Mouse (Mus musculus) urinary bladder, adult 2 months (tissue): ENCODE data around the gene Lad1. TPM values are rescaled to one million over a fixed set of nuclear protein-coding genes. Genes with fewer than 3 reads are reported as not detected.
A peak's percentile ranks its signal among the peaks of the same experiment; 100 is the strongest.

Source experiments
- DNase-seq: peaks from one replicate; pipeline ENCODE4 v3.0.0; 2022; ENCODE audit warnings: low spot score
- polyA plus RNA-seq: library from polyadenylated mRNA; depleted of rRNA; stranded (reverse); fragments of >200 nt; gene quantifications from 2 replicates; pipeline ENCODE4 v1.2.3, GENCODE M21; 2012

Gene Lad1
- polyA plus RNA-seq, 1 experiment, result 43.4 TPM

DNA sequence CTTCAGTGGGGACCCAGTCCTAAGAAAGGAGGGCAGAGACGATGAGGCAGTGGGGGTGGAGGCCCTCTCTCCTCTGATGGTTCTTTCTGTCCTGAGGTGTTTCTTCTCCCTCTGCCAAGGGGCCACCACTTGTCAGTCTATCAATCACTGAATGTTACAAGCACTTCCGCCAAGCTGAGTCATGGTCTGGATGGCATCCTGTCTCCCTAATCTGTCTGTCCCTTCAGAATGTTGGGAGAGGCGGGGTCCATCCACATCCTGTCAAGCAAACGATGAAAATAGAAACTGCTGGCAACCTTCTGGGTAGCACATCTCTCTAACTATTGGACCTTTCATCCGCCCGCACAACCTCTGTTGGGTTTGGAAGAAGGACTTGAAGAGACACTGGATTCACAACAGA, 26.1 kb downstream of the Lad1 start:
- no peak for DNase-seq

DNA sequence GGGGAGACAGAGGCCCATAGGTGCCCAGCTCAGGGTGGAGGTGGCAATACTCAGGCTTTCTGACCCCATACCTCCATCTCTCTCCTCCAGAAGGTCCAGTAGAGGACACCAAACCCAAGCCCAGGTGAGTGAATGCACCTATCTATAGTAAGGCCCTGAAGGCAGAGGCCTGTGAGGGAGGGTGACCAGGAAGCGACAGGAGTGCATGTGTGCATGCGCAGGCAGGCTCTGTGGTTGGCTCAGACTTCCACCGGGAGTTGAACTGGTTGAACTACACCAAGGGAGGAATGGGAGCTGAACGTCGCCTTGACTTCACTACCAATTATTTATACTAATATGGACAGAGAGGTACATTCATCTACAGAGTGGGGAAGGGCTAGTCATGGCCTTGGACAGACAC, 28.2 kb downstream of the Lad1 start:
- DNase-seq, result no peak

DNA sequence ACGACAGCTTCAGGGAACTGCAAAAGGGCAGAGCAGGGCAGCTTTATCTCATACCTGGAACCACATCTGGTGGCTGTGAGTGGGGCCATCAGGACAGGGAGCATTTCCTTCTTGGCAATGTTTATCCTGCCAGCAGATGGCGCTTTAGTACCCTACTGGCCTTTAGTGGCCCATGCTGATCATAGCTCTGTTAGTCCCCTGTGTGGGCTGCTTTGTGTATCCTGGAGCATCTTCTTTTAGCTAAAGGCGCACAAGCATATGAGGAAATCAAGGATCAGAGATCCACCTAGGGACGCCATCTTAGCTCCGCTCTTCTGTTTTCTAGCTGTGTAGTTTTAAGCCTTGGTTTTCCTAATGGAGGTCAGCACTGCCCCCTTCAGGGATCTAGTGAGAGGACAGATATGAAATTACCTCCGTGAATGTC, 28.8 kb downstream of the Lad1 start:
- DNase-seq, result no peak

DNA sequence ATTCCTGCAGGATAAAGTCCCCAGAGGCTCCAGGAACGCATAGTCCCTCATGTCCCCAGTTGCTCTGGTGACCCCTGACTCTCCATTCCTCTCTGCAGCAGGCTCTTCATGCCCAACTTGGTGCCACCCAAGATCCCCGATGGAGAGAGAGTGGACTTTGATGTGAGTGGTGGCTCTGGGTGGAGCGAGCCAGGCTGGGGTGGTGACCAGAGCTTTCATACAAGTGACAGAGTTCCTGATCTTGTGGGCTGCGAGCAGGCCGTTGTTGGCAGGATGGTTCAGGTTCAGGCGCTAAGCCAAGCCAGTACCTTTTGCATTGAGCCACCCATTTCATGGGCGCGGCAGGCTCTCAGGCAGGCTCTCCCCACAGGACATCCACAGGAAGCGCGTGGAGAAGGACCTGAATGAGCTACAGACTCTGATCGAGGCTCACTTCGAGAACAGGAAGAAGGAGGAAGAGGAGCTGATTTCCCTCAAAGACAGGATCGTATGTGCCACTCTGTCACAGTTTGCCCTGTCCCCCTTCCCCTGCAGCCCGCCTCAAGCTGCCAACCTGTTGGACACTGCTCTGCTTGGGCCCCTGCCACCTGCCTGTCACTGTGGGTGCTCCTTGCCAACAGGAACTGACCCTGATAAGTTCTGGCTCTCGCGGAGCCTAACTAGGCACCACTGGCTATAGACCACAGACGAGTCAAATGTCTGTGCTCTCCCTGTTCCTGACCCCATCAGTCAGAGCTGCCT, 29.4 kb downstream of the Lad1 start:
- DNase-seq, result no peak

DNA sequence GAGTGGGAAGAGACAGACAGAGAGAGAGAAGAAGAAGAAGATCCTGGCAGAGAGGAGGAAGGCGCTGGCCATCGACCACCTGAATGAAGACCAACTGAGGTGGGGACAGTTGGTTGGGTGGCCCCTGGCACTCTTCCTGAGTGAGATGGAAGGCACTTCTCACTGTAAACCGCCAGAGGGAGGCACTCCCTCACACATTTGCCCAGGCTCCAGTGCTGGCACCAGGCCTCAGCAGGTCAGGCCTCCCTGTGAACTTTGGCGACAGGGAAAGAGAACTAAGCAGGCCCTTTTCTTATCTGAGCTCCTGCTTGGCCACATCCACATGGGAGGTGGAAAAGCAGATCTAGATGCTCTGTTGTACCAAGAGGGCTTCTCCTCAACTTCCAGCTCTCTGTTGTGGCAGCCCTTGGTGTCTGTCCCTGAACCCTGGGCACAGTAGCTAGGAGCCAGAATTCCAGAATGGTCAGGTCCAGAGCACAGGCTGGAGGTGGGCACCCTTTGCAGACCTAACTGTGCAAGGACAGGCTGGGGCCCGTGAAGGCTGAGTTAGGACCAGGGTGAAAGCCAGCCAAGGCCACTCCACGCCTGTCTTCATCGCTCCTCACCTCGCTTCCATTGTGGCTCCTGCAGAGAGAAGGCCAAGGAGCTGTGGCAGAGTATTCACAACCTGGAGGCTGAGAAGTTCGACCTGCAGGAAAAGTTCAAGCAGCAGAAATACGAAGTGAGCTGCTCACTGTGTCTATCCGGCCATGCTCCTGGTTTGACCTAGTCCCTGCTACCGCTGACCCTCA, 32.5 kb downstream of the Lad1 start:
- no peak for DNase-seq

DNA sequence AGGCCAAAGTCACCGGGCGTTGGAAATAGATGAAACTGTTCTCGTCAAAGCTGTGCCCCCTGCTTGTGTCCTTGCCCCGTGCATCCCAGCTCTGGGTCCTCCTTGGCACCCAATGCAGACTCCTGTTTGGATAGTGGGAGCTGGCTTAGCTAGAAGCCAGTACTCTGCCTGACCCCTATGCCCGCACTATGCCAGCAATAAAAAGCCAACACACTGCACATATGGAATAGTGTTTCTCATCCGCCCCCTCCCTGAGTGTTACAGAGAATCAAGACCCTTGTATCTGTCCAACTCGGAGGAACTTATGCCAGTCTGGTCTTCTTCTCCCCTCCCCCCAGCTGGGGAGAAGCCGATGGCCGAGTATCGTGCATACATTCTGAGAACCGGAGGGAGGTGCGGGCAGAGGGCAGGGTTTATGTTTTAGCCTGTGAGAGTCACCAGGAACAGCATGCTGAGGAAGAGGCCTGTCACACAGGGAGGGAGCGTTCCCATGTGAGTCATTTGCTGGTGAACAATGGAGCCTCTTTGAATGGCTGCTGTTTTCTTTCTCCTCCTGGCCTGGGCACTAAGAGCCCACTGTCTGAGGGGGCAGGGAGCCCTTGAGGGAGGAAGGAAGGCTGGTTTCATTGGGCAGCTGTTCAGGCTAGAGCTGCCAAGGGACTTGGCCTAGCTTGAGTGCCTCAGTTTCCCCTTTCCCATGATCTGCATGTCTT, 33.8 kb downstream of the Lad1 start:
- DNase-seq, result no peak

DNA sequence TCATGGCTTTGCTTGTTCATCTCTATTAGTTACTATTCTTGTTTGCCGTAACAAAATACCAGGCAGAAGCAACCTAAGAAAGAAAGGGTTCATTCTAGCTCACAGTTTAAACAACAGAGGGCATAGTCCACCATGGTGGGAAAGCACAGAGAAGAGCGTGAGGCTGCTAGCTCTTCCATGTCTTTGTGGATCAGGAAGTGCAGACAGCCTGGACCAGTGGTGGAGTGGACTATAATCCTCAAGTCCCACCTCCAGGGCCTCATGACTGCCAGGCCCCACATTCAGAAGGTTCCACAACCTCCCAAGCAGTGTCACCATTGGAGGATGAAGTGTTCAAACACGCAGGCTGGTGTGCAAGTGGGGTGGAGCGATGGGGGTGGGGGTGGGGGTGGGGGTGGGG, 34.8 kb downstream of the Lad1 start:
- no peak for DNase-seq

DNA sequence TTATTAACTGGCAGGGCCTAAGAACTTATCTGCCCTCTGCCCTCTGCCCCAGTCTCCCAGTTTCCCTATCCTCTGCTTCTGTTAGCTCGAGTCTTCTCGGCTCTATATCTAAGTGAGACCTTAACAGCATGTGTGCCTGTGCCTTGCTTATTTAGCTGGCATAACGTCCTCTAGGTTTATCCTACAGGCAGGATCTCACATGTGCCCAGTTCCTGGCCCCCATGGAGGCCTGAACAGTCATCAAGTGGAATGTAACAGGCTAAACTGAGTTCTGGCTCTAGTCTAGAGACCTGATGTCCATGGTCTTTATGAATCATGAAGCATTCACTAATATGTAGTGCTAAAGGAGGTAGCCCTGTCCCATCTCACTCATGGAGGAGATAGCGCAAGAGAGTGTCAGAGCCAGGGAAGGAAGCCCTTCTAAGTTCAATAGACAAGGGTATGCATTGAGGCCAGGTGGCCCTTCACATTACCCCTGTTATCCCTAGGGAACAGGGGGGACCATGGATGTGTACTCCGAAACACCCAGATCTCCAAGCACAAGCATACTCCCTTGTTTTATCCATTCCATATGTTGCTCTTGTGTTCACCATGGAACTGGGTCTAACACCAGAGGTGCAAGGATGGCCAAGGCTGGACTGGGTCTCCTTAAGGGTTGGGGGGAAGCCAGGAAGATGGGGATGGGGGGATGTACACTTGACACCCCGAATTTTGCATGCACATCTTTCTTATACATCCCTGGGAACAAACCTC, 36.4 kb downstream of the Lad1 start:
- DNase-seq, result no peak

DNA sequence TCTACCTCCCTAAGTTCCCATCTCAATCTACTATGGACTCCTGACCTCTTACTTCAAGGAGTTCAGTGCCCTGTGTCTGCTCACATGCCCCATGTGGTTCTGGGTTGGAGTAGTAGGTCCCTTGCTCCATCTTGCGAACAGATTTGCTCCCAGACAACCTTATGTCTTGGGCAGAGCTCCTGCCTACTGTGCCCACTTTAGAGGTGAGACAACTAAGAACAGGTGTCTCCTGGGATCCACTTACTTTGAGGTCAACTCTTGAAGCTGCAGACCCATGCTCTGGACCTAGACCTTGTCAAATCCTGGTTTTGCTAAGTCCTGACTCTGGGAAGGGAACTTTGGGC, 36.9 kb downstream of the Lad1 start:
- DNase-seq, result no peak

DNA sequence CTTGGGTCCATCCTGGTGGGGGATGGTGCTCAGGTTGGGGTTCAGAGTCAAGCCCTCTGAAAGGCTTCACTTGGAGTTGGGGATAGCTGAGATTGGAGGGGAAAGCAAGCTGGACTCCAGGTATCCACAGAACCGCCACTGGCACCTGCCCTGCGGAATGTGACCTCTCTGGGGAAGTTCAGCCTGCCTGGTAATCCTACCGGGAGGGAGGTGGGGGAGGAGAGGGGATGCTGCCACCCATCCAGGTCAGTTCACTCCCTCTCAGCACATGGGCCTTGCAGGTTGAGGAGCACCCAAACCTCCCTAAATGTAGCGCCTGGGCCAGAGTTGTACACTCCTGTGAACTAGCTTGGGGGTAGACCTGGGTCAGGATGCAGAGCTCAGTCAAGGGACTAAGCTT, 37.7 kb downstream of the Lad1 start:
- DNase-seq, result no peak

DNA sequence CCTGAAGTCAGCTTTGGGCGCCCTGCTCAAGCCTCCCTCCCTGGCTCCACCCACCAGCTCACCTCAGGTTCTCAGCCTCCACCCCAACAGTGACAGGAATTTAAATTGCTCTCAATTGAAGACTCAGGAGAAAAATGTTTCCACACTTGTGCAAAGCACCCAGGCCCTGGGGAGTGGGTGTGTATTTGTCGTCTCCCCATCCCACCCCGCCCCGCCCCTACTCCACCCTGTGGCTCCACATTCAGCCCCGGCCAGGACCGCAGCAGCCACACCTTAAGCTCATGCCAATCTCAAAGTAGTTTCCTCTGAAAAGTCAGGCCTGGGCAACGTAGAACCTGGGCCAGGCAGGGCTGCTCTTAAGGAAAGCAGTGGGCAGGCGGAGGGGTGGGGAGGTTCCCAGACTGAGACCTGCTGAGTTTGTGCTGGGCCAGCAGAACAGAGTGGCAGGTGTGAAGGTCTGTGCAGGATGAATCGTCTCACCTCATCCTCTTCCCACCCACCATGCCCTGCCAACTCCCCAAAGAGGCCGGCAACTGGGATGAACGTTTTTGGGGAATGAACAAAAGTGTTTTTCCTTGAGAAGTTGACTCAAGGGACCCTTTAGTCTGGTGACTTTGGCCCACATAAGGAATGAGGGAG, 38.9 kb downstream of the Lad1 start:
- DNase-seq, result no peak

DNA sequence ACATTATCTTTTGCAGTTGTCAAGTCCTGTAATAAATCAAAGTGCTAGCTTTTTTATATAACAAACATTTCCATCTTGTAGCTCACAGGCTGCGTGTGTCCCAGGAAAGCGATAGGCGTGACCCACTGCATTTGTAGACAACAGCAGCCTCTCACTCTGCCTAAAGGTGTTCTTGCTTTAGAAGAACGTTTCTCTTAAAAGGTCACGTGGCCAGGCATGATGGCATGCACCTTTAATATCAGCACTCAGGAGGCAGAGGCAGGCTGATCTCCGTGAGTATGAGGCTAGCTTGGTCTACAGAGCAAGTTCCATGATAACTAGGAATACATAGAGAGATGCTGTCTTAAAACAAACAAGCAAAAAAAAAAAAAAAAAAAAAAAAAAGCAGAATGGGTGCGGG, 40.1 kb downstream of the Lad1 start:
- no peak for DNase-seq

DNA sequence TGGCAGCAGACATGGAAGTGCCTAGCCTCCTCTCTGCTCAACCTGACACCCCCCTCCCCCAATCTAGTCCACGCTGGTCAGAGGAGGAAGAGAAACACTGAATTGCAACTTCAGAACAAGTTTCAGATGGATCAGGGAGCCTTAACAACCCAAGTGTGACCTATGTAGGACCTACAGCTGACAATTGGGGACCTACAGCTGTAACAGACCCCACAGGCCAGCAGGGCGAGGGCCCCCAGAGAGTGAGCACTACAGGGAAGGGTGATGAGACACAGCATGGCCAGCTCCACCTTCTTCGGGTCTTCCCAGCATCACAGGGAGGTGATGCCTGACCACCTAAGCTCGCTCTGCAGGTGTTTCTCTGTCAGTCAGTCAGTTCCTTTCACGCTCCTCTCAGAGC, 42.7 kb downstream of the Lad1 start:
- DNase-seq, result no peak

DNA sequence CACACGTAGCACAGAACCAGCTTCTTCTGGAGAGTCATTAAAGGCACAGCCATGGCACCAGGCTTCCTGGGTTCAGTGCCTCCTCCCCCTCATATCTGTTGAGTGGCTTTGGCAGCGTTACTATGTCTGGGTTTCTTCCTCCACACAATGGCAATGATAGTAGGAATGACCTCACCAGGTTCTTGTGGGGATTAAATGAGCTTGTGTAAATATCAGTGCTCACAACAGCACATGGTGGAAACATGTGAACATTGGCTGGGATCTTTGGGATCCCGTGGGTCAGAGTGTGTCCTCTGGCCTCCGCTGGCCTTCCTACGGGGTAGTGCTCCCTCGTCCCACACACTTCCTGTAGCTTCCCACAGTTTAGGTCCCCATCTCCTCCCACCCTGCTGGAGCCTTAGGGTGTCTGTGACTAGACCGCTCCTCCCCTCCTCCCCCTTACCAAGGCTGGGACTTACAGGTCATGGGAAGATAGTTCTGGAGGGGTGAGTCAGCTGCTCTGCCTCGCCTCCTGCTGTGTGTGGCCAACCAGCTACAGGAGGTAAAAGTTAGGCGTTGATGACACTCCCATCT, 43.7 kb downstream of the Lad1 start:
- no peak for DNase-seq

DNA sequence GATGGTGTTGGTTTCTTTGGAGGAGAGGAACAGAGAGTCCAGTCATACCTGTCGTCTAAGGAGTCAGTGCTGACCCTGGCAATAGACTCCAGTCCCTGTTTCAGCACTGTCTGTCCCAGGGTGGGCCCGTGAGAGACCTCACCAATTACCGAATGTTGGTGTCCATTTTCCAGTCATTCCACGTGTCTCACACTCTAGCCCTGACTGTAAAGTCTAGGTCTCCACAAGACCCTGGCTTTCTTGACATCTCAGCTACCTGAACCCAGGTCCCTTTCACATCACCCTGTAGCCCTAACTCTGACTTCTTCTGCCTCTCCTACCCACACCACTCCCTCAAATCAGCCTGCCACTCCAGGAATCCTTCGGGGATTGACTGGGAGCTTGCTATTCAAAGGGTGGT, 44.2 kb downstream of the Lad1 start:
- no peak for DNase-seq

DNA sequence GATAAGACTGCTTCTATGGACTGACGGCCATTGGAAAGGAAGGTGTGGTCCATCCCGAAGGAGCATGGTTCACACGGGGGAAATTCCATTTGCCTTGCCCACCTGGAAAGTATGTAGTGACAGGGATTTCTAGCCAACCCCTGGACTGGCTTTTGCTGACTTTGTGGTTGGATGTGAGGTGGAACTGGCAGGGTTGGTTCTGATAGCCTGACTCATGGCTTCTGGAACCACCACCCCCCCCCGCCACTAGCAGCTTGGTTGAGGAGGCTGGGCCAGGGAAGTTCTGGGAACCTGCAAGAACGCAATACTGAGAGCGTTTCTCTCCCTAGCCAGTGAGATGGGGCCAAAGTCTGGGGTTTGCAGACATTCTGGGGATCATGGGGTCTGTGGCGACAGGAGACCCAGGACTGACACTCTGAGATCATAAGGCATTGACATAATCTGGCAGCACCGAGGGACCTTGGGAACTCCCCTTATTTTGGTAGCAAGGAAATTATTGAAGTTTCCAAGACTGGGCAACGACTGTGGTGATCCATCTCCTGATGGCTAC, 45.5 kb downstream of the Lad1 start:
- no peak for DNase-seq

DNA sequence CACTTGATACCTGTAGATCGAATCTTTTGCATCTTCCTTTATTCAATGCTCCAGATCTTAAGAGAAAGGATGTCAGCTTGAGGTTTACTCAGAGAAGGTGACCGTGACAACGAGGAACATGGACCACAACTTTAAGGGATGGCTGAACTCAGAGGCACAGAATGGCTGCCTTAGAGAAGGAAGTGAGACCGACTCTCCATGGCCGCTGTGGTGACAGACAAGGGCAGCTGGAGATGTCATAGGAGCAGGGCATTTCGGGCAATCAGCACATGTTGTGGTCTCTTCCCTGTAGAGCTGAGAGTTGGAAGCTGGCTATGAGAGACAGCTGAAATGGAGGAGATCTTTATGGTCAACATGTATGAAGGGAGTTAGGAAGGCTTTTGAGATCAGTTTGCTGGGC, 46.4 kb downstream of the Lad1 start:
- DNase-seq, result no peak

DNA sequence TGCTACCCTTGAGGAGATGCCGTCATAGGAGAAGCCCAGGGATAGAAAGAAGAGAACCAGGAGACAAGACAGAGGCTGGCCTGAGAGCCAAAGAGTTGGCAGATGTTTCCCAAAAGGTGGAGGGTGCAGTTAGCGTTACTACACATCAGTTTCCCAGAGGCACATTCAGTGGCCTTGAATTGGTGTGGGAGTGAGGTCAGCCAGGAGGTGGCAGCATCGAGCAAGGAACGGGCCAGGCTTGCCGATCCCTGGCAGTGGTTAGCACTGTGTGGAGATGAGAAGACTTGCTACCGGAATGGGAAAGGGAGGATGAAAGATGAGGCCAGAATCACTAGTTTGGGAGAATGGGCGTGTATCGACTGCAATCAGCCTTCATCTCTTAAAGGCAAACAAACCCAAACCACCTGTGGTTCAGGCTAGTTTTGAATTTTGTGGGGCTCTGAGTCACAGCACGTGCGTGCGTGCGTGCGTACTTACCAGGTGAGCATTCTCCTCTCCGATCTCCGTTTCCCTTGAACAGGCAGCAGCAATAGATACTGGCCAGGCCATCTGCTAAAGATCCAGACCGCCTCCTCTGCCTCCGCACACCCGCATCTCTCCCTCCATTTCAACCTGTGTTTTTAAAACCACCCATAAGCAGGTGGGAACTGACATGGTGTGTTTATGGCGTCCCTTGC, 47.3 kb downstream of the Lad1 start:
- DNase-seq, result peak; percentile 79

DNA sequence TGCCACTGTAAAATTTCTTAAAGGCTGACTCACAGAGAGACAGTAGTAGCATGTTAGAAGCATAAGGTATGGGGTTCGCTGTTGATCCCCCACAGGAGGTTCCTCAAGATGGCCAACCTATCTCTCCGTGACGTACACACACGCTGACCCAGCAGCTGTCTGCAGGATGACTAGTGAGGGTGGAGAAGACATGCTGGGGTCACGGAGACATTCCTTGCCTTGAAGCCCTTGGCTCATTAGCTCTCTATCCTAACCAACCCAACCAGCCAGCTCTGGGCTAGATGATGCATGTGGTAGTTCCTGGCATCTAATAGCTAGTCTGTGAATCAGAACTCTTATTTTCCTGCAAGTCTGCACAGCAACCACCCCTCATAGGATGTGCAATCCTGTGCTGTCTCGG, 50.2 kb downstream of the Lad1 start:
- DNase-seq, result no peak

DNA sequence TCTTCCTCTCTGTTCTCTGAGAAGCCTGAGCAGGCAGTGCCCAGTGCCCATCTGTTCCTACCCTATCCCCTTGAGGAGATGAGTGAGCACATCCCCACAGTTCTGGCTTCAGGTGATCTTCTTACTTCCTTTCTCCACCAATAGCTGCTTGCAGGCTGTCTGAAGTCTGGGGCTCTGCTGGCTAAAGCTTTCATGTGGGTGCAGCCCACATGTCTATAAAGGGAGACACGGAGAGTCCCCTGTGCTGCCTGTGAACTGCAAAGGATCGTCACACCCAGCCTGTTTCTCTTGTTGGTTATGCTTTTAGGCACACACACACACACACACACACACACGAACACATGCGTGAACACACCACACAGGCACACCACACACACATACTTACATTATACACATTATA, 54.6 kb downstream of the Lad1 start:
- DNase-seq, result no peak

DNA sequence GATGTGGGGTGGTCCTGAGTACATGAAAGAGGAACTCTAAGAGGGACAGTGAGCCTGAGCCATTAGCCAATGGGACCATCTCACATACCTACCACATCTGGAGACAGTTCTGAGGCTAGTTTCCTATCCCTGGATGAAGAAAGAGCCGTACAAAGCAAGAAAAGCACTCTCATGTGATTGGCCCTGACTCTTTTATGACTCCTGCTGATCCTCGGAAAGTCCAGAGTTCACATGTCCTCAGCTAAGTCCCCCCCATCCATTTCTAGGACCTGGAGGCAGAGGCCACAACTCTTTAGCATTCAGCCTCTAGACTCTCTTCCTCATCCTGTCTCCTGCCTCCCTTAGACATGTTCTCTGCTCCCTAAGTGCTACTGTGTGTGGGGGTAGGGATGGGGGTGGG, 58.9 kb downstream of the Lad1 start:
- DNase-seq, result no peak
